Mouse (Mus musculus) layer of hippocampus, postnatal 25 days (tissue): ENCODE measurements around the gene Elovl2. TPM values are rescaled to one million over a fixed set of nuclear protein-coding genes. Genes with fewer than 3 reads are reported as not detected.
A peak's percentile ranks its signal among the peaks of the same experiment; 100 is the strongest.
"Not testable (repeated sequence)": the region's sequence is repeated elsewhere in the genome, so short reads cannot be mapped to it uniquely, and the experiment has no call there.

Experiments
- DNase-seq, 2 experiments: peaks; one replicate each; pipeline ENCODE4 v3.0.0; 2022; ENCODE audit warnings: mixed read lengths in 2 of 2, low spot score in 1 of 2; ENCODE audit errors: extremely low spot score in 1 of 2
- total RNA-seq, 2 experiments: library from RNA; stranded (reverse); gene quantifications; 2 replicates each; pipeline ENCODE4 v1.2.3; 2021

The Elovl2 gene
- total RNA-seq, 2 experiments from 2014 or later = 21.9 to 22.4 TPM

GRCm38 (mm10) chr13:41235845-41236741 lies 15.9 kb upstream of the Elovl2 start:
- no peak for DNase-seq

- DNase-seq = no peak
Observed at GRCm38 (mm10) chr13:41235181-41235580, 15.0 kb upstream of the Elovl2 start.

GRCm38 (mm10) chr13:41233241-41233640 lies 13.0 kb upstream of the Elovl2 start:
- no peak for DNase-seq

- no peak for DNase-seq
Observed at GRCm38 (mm10) chr13:41232209-41232608, 12.0 kb upstream of the Elovl2 start.

GRCm38 (mm10) chr13:41231389-41231983 lies 11.3 kb upstream of the Elovl2 start:
- peak in 1 of 2 experiments; percentile 52 for DNase-seq

- no peak for DNase-seq
Observed at GRCm38 (mm10) chr13:41230256-41230655, 10.1 kb upstream of the Elovl2 start.

GRCm38 (mm10) chr13:41228060-41228459 lies 7.9 kb upstream of the Elovl2 start:
- DNase-seq = no peak

- DNase-seq = no peak
Observed at GRCm38 (mm10) chr13:41226513-41226912, 6.3 kb upstream of the Elovl2 start.

GRCm38 (mm10) chr13:41219687-41220303 lies 410 bp downstream of the Elovl2 start:
- DNase-seq = peak in 1 of 2 experiments; percentile 34

GRCm38 (mm10) chr13:41219056-41219455 lies 1.1 kb downstream of the Elovl2 start:
- DNase-seq = no peak

- DNase-seq = no peak
Observed at GRCm38 (mm10) chr13:41216236-41216635, 4.0 kb downstream of the Elovl2 start.

- no peak for DNase-seq
Observed at GRCm38 (mm10) chr13:41215669-41216068, 4.5 kb downstream of the Elovl2 start.

- DNase-seq = no peak
Observed at GRCm38 (mm10) chr13:41212558-41213322, 7.5 kb downstream of the Elovl2 start.

GRCm38 (mm10) chr13:41211276-41211675 lies 8.9 kb downstream of the Elovl2 start:
- no peak for DNase-seq

- no peak for DNase-seq
Observed at GRCm38 (mm10) chr13:41206241-41206640, 14.0 kb downstream of the Elovl2 start.

GRCm38 (mm10) chr13:41205568-41205967 lies 14.6 kb downstream of the Elovl2 start:
- DNase-seq = not testable (repeated sequence)

- DNase-seq = no peak
Observed at GRCm38 (mm10) chr13:41203691-41204090, 16.5 kb downstream of the Elovl2 start.

GRCm38 (mm10) chr13:41203289-41203688 lies 16.9 kb downstream of the Elovl2 start:
- DNase-seq = no peak

- no peak for DNase-seq
Observed at GRCm38 (mm10) chr13:41200861-41201260, 19.3 kb downstream of the Elovl2 start.

- no peak for DNase-seq
Observed at GRCm38 (mm10) chr13:41195640-41196333, 24.4 kb downstream of the Elovl2 start.
